Mouse (Mus musculus) midbrain, postnatal 0 days (tissue): ENCODE measurements around the gene Reep3. TPM values are rescaled to one million over a fixed set of nuclear protein-coding genes. Genes with fewer than 3 reads are reported as not detected.

Experiments used
- ATAC-seq: fragments of 200-750 bp; cut with Nextera tagmentation; 2 replicates; pipeline ENCODE4 v1.8.0; 2017; ENCODE audit warnings: moderate number of reproducible peaks, mild to moderate bottlenecking, moderate TSS enrichment, moderate library complexity; ENCODE audit not compliant: low FRiP score
- DNase-seq: peaks from one replicate; pipeline ENCODE4 v3.0.0-alpha.2; 2015; ENCODE audit warnings: low spot score
- H3K27ac ChIP-seq: fragments of 300-500 bp; sonication (generic); 2 replicates; pipeline ENCODE4 v1.5.1; 2014; ENCODE audit warnings: low read depth, mild to moderate bottlenecking, low read length, mixed read lengths
- H3K27me3 ChIP-seq: fragments of 300-500 bp; sonication (generic); 2 replicates; pipeline ENCODE4 v1.6.1; 2014; ENCODE audit warnings: low read length, control low read depth, mixed read lengths; ENCODE audit not compliant: insufficient read depth
- H3K36me3 ChIP-seq: fragments of 300-500 bp; sonication (generic); 2 replicates; pipeline ENCODE4 v1.6.1; 2014; ENCODE audit warnings: low read length, control low read depth, mixed read lengths; ENCODE audit not compliant: insufficient read depth
- H3K4me1 ChIP-seq: fragments of 300-500 bp; sonication (generic); 2 replicates; pipeline ENCODE4 v1.6.1; 2014; ENCODE audit warnings: mild to moderate bottlenecking, control low read depth, antibody characterized with exemption, low read length, mixed read lengths; ENCODE audit not compliant: insufficient read depth
- H3K4me2 ChIP-seq: fragments of 300-500 bp; sonication (generic); 2 replicates; pipeline ENCODE4 v1.6.1; 2014; ENCODE audit warnings: low read depth, mild to moderate bottlenecking, low read length, mixed read lengths; ENCODE audit not compliant: poor library complexity, severe bottlenecking
- H3K4me3 ChIP-seq: fragments of 300-500 bp; sonication (generic); 2 replicates; pipeline ENCODE4 v1.5.1; 2014; ENCODE audit warnings: low read depth, mild to moderate bottlenecking, low read length, moderate library complexity
- H3K9ac ChIP-seq: fragments of 300-500 bp; sonication (generic); replicated peaks from 2 replicates; pipeline ENCODE4 v1.6.1; 2014; ENCODE audit warnings: mild to moderate bottlenecking, low read length, moderate library complexity, mixed read lengths; ENCODE audit not compliant: poor library complexity, severe bottlenecking
- H3K9me3 ChIP-seq: fragments of 300-500 bp; sonication (generic); 2 replicates; pipeline ENCODE4 v1.6.1; 2016; ENCODE audit warnings: low read length, control low read depth
- CTCF ChIP-seq: IDR thresholded peaks from 2 replicates; pipeline ENCODE4 v1.5.1; 2016; ENCODE audit warnings: antibody characterized with exemption, mild to moderate bottlenecking
- WGBS: fragments of 180-500 bp; shearing (Covaris S2); extraction: QIAGEN DNeasy Blood & Tissue Kit; methylation state at CpG from one replicate; pipeline ENCODE4 v1.1.7; 2014; 5-methylcytosine and 5-hydroxymethylcytosine counted together
- polyA plus RNA-seq: library from polyadenylated mRNA; unstranded; fragments of >200 nt; fragmentation: Nextera tagmentation; extraction: Ambion mirVana; gene quantifications from 2 replicates; pipeline ENCODE4 v1.2.1, GENCODE M21; 2015
- total RNA-seq: library from RNA; depleted of rRNA; stranded (reverse); fragments of >200 nt; gene quantifications from 2 replicates; pipeline ENCODE4 v1.2.3, GENCODE M21; 2014

Reep3 gene
- total and polyA plus RNA-seq, 2 experiments from 2014 or later: 26.6 to 28.1 TPM

DNA sequence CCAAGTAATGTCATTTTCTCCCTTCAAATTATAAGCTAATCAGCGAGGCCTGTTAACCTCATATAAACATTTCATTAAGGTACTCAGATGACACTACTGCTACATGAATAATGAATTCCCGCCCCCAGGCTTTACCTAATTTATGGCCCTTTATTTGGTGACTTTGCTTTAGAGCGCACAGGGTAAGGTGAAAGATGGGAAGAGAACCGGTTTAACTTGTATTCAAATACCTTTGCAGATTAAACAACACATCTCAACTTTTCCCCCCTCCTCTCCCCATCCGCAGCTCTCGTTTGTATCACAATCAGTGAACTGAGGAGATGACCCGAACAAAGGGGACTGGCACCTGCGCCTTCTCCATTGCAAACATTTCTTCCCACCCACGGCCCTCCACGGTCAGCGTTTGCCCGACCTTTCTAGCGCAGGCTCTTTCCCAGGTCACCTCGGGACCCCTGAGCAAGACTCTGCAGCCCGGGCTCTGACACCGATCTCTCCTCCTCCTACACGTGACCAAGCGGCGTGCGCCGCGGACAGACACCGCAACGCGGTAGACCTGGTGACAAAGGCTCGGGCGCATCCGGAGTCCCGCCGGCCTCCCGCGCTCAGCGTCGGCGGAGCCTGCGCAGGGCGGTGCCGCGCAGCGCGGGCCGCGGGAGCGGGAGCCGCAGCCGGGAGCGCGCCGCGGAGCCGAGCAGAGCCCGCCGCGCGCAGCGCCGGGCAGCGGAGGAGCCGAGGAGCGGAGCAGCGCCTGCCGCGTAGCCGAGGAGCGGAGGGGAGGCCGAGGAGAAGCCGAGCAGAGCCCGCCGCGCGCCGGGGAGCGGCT is 736 bp downstream of the Reep3 start, which contains the start of gene Jmjd1c:
TSS of gene Jmjd1c (plus strand) at position 328 of the 823 bp plus-strand sequence.
- Histone ChIP-seq H3K27me3 (no peaks in the 10 kb centered on the region), H3K9me3 (no peaks in the 10 kb centered on the region), H3K9ac (peak within 1 kb of the TSS; percentile 93), H3K4me2 (peak within 1 kb of the TSS; percentile 75), H3K4me1 (peaks cover 19% of the 10 kb centered on the region), H3K27ac (peak within 1 kb of the TSS; percentile 94), H3K36me3 (no peaks in the 10 kb centered on the region), H3K4me3 (peak within 1 kb of the TSS; percentile 88)
- DNase-seq: peak; percentile 92
- TF ChIP-seq CTCF: no peak
- WGBS: under 1% methylated on average over 59 of the region's 73 CpGs
- peak; percentile 91 for ATAC-seq

DNA sequence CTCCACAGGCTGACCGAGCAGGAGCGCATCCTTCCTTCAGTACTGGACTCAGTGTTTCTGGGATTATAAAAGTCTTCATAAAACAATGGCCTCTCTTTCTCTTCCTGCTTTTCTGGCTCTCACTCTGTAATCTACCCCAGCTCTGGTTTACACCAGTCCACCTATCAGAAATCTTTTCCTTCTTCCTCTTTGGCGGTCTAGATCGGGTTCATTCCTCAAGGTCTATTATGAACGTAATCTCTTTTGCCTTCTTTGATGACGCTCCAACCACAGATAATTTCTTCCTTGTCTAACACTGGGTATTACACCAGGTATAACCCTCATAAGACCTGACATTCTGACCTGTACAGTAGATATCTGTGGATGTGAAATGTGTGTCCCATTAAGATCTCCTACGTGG is 1.8 kb downstream of the Reep3 start:
- H3K27ac ChIP-seq: no peak overlapping the region
- 87% methylated on average over 7 of the region's 7 CpGs for WGBS
- H3K36me3 ChIP-seq: no peaks in the 10 kb centered on the region
- H3K4me1 ChIP-seq: peaks cover 13% of the 10 kb centered on the region
- no peaks in the 10 kb centered on the region for H3K27me3 ChIP-seq
- no peak overlapping the region for H3K4me2 ChIP-seq
- no peaks in the 10 kb centered on the region for H3K9me3 ChIP-seq
- H3K4me3 ChIP-seq: no peak overlapping the region
- no peak overlapping the region for H3K9ac ChIP-seq
- no peak for TF ChIP-seq CTCF
- DNase-seq: no peak
- ATAC-seq: no peak

DNA sequence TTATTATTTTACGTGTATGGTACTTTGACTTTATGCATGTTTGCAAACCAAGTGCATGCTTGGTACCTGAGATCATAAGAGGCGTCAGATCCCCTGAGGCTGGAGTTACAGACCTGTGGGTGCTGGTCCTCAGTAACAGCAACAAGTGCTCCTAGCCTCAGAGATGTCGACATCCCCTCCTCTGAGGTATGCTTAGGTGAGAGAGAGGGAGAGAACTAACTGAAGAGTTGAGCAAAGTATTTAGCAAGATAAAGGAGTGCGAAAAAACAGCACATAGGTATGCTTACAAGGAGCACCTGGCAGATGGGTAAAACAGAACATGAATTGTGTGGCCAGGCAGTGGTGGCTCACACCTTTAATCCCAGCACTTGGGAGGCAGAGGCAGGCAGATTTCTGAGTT is 6.1 kb downstream of the Reep3 start:
- Histone ChIP-seq H3K27me3 (no peaks in the 10 kb centered on the region), H3K4me2 (no peak overlapping the region), H3K9me3 (no peaks in the 10 kb centered on the region), H3K9ac (no peak overlapping the region), H3K27ac (no peak overlapping the region), H3K36me3 (no peaks in the 10 kb centered on the region), H3K4me3 (no peak overlapping the region), H3K4me1 (no peaks in the 10 kb centered on the region)
- DNase-seq (no peak), ATAC-seq (no peak)
- TF ChIP-seq CTCF: no peak
- WGBS: 93% methylated on average over 4 of the region's 4 CpGs

DNA sequence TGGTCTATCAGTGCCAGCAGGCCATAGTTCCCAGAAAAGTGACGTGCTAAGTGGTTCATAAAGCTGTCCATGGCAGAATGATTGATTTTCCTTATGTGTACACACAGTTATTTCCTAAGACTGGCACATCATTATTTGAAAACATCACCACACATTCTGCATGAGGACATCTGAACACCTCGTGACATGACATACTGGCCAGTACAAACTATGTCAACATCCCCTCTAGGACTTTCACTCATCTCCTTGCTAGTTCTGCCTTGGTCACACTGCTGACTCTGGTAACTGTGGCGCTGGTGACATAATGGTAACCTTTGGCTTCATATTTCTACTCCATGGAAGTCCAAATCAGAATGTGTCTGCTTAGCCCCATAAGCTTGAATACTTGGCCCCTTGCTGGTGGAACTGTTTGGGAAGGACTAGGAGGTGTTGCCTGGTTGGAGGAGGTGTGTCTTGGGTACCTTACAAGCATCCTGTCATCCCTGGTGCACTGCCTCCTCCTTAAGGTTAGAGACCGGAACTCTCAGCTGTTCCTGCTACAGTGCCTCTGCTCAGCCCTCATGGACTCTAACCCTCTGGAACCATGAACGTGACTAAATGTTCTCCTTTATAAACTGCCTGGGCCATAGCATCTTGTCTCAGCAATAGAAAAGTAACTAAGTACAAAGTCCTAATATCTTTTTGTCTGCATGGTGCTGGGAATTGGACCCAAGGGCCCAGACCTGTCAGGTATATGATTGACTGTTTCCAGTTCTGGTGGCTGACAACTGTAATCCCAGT is 9.1 kb downstream of the Reep3 start:
- Histone ChIP-seq H3K9me3 (no peaks in the 10 kb centered on the region), H3K4me2 (no peak overlapping the region), H3K36me3 (no peaks in the 10 kb centered on the region), H3K4me1 (no peaks in the 10 kb centered on the region), H3K4me3 (no peak overlapping the region), H3K27me3 (no peaks in the 10 kb centered on the region), H3K9ac (no peak overlapping the region), H3K27ac (no peak overlapping the region)
- no peak for TF ChIP-seq CTCF
- no peak for DNase-seq
- ATAC-seq: no peak
- WGBS: 95% methylated on average over 5 of the region's 5 CpGs

DNA sequence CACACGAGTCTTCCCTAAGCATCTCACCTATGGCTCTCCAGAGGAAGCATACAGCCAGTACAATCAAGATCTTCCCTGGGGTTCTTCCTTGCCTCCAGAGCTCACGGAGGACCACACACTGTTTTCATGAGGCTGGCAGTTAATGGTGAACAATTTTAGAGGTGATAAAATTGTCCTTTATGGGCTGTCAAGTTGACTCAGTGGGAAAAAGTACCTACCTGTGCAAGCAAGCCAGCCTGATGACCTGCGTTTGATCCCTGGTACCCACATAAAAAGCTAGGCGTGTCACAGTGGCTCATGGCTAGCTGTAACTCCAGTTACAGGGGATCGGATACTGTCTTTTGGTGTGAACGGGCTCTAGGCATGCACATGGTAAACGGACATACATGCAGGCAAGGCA is 10.8 kb downstream of the Reep3 start:
- H3K4me3 ChIP-seq: no peak overlapping the region
- H3K9me3 ChIP-seq: no peaks in the 10 kb centered on the region
- no peaks in the 10 kb centered on the region for H3K27me3 ChIP-seq
- TF ChIP-seq CTCF: no peak
- H3K27ac ChIP-seq: no peak overlapping the region
- no peak overlapping the region for H3K9ac ChIP-seq
- no peaks in the 10 kb centered on the region for H3K36me3 ChIP-seq
- DNase-seq (no peak), ATAC-seq (no peak)
- 89% methylated on average over 7 of the region's 7 CpGs for WGBS
- H3K4me1 ChIP-seq: no peaks in the 10 kb centered on the region
- H3K4me2 ChIP-seq: no peak overlapping the region

DNA sequence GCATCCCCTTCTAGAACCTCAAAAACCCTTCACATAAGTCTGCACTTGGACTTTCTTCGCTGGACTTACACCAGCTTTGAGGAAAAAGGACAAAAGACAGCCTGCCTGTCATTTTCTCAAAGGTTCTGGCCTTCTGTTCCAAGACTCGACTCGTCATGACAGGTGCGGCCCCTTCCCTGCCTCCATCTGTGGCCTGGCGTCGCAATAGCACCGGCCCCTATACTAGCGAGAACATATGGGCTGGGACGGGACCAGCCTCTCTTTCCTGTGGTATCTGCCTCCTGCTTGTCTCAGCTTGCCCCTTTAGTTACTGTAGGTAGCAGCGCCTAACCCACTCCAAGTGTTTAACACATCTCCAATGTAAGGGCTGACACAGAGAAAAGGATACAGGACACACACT is 11.6 kb downstream of the Reep3 start:
- H3K4me2 ChIP-seq: no peak overlapping the region
- no peaks in the 10 kb centered on the region for H3K4me1 ChIP-seq
- H3K9ac ChIP-seq: no peak overlapping the region
- no peaks in the 10 kb centered on the region for H3K9me3 ChIP-seq
- 78% methylated on average over 10 of the region's 10 CpGs for WGBS
- TF ChIP-seq CTCF: no peak
- H3K27ac ChIP-seq: no peak overlapping the region
- no peaks in the 10 kb centered on the region for H3K27me3 ChIP-seq
- peak; percentile 63 for DNase-seq
- H3K4me3 ChIP-seq: no peak overlapping the region
- ATAC-seq: no peak
- H3K36me3 ChIP-seq: no peaks in the 10 kb centered on the region
